Mouse (Mus musculus): ENCODE measurements around the gene Ptbp1. TPM values are rescaled to one million over a fixed set of nuclear protein-coding genes. Genes with fewer than 3 reads are reported as not detected.

The Ptbp1 gene
- polyA plus RNA-seq, 1 experiment from 2014 or later: 215 TPM

- no peaks in the 10 kb centered on the region for H3K27me3 ChIP-seq (ENCODE audit: control insufficient read depth, insufficient read depth, low read length)
- H3K9ac ChIP-seq (ENCODE audit: low read length): no peak overlapping the region
- peaks cover 28% of the 10 kb centered on the region for H3K4me1 ChIP-seq (ENCODE audit: control insufficient read depth, insufficient read depth, low read length)
- H3K36me3 ChIP-seq (ENCODE audit: control insufficient read depth, insufficient read depth, low read length): peaks cover 42% of the 10 kb centered on the region
- H3K4me2 ChIP-seq (ENCODE audit: low read depth): no peak overlapping the region
- WGBS: 71% methylated on average over 17 of the region's 17 CpGs
- H3K4me3 ChIP-seq (ENCODE audit: low read depth, low read length): peak overlapping the region; percentile 99; the same call in 1 of the 2 replicates
- H3K9me3 ChIP-seq (ENCODE audit: control insufficient read depth, low read length): no peaks in the 10 kb centered on the region
- ATAC-seq (ENCODE audit: insufficient read depth, low FRiP score, low TSS enrichment) (no peak), DNase-seq (ENCODE audit: low spot score) (no peak)
- no peak overlapping the region for H3K27ac ChIP-seq (ENCODE audit: low read depth, low read length)
Measured at GRCm38 (mm10) chr10:79858416-79859074, 4.3 kb downstream of the Ptbp1 start.

- ATAC-seq (ENCODE audit: insufficient read depth, low FRiP score, low TSS enrichment): no peak
- Histone ChIP-seq H3K9ac (ENCODE audit: low read length) (no peak overlapping the region), H3K4me1 (ENCODE audit: control insufficient read depth, insufficient read depth, low read length) (peaks cover 28% of the 10 kb centered on the region), H3K9me3 (ENCODE audit: control insufficient read depth, low read length) (no peaks in the 10 kb centered on the region), H3K4me2 (ENCODE audit: low read depth) (no peak overlapping the region), H3K4me3 (ENCODE audit: low read depth, low read length) (peak overlapping the region; percentile 10; the same call in 1 of the 2 replicates), H3K36me3 (ENCODE audit: control insufficient read depth, insufficient read depth, low read length) (peaks cover 42% of the 10 kb centered on the region), H3K27me3 (ENCODE audit: control insufficient read depth, insufficient read depth, low read length) (no peaks in the 10 kb centered on the region), H3K27ac (ENCODE audit: low read depth, low read length) (no peak overlapping the region)
- no peak for DNase-seq (ENCODE audit: low spot score)
- 86% methylated on average over 11 of the region's 11 CpGs for WGBS
Measured at GRCm38 (mm10) chr10:79859116-79859515, 4.9 kb downstream of the Ptbp1 start.

GRCm38 (mm10) chr10:79860079-79860911, 6.1 kb downstream of the Ptbp1 start:
- H3K36me3 ChIP-seq (ENCODE audit: control insufficient read depth, insufficient read depth, low read length): peaks cover 50% of the 10 kb centered on the region

GRCm38 (mm10) chr10:79861230-79862048, 7.2 kb downstream of the Ptbp1 start:
- Histone ChIP-seq H3K4me2 (ENCODE audit: low read depth) (no peak overlapping the region), H3K27me3 (ENCODE audit: control insufficient read depth, insufficient read depth, low read length) (no peaks in the 10 kb centered on the region), H3K4me3 (ENCODE audit: low read depth, low read length) (no peak overlapping the region), H3K9ac (ENCODE audit: low read length) (no peak overlapping the region), H3K27ac (ENCODE audit: low read depth, low read length) (0 out of 2 replicates have a peak overlapping the region, but pooled peaks have one; percentile 8), H3K9me3 (ENCODE audit: control insufficient read depth, low read length) (no peaks in the 10 kb centered on the region), H3K4me1 (ENCODE audit: control insufficient read depth, insufficient read depth, low read length) (peaks cover 20% of the 10 kb centered on the region), H3K36me3 (ENCODE audit: control insufficient read depth, insufficient read depth, low read length) (peaks cover 58% of the 10 kb centered on the region)
- 83% methylated on average over 25 of the region's 25 CpGs for WGBS
- ATAC-seq (ENCODE audit: insufficient read depth, low FRiP score, low TSS enrichment): no peak
- no peak for DNase-seq (ENCODE audit: low spot score)

More at GRCm38 (mm10) chr10:79860079-79860911, 6.1 kb downstream of the Ptbp1 start:
- no peak overlapping the region for H3K9ac ChIP-seq (ENCODE audit: low read length)
- DNase-seq (ENCODE audit: low spot score): no peak
- no peaks in the 10 kb centered on the region for H3K9me3 ChIP-seq (ENCODE audit: control insufficient read depth, low read length)
- H3K4me3 ChIP-seq (ENCODE audit: low read depth, low read length): no peak overlapping the region
- H3K4me2 ChIP-seq (ENCODE audit: low read depth): no peak overlapping the region
- 93% methylated on average over 26 of the region's 26 CpGs for WGBS
- H3K27me3 ChIP-seq (ENCODE audit: control insufficient read depth, insufficient read depth, low read length): no peaks in the 10 kb centered on the region
- no peak overlapping the region for H3K27ac ChIP-seq (ENCODE audit: low read depth, low read length)
- ATAC-seq (ENCODE audit: insufficient read depth, low FRiP score, low TSS enrichment): no peak
- H3K4me1 ChIP-seq (ENCODE audit: control insufficient read depth, insufficient read depth, low read length): peaks cover 28% of the 10 kb centered on the region

- no peak for ATAC-seq (ENCODE audit: insufficient read depth, low FRiP score, low TSS enrichment)
- 86% methylated on average over 23 of the region's 23 CpGs for WGBS
- H3K36me3 ChIP-seq (ENCODE audit: control insufficient read depth, insufficient read depth, low read length): peaks cover 61% of the 10 kb centered on the region
Measured at GRCm38 (mm10) chr10:79862049-79862788, 8.0 kb downstream of the Ptbp1 start.

GRCm38 (mm10) chr10:79862925-79863324, 8.7 kb downstream of the Ptbp1 start:
- Histone ChIP-seq H3K4me3 (ENCODE audit: low read depth, low read length) (no peak overlapping the region), H3K4me1 (ENCODE audit: control insufficient read depth, insufficient read depth, low read length) (peaks cover 6% of the 10 kb centered on the region), H3K36me3 (ENCODE audit: control insufficient read depth, insufficient read depth, low read length) (peaks cover 62% of the 10 kb centered on the region), H3K9ac (ENCODE audit: low read length) (no peak overlapping the region), H3K9me3 (ENCODE audit: control insufficient read depth, low read length) (no peaks in the 10 kb centered on the region), H3K27me3 (ENCODE audit: control insufficient read depth, insufficient read depth, low read length) (no peaks in the 10 kb centered on the region), H3K27ac (ENCODE audit: low read depth, low read length) (no peak overlapping the region), H3K4me2 (ENCODE audit: low read depth) (no peak overlapping the region)
- ATAC-seq (ENCODE audit: insufficient read depth, low FRiP score, low TSS enrichment): no peak
- 81% methylated on average over 10 of the region's 10 CpGs for WGBS
- no peak for DNase-seq (ENCODE audit: low spot score)

More at GRCm38 (mm10) chr10:79862049-79862788, 8.0 kb downstream of the Ptbp1 start:
- Histone ChIP-seq H3K4me3 (ENCODE audit: low read depth, low read length) (no peak overlapping the region), H3K4me2 (ENCODE audit: low read depth) (no peak overlapping the region), H3K9me3 (ENCODE audit: control insufficient read depth, low read length) (no peaks in the 10 kb centered on the region), H3K4me1 (ENCODE audit: control insufficient read depth, insufficient read depth, low read length) (peaks cover 13% of the 10 kb centered on the region), H3K9ac (ENCODE audit: low read length) (no peak overlapping the region), H3K27ac (ENCODE audit: low read depth, low read length) (peak overlapping the region; percentile 20; the same call in 1 of the 2 replicates), H3K27me3 (ENCODE audit: control insufficient read depth, insufficient read depth, low read length) (no peaks in the 10 kb centered on the region)
- no peak for DNase-seq (ENCODE audit: low spot score)

- Histone ChIP-seq H3K36me3 (ENCODE audit: control insufficient read depth, insufficient read depth, low read length) (peaks cover 58% of the 10 kb centered on the region), H3K27me3 (ENCODE audit: control insufficient read depth, insufficient read depth, low read length) (no peaks in the 10 kb centered on the region), H3K27ac (ENCODE audit: low read depth, low read length) (no peak overlapping the region), H3K4me1 (ENCODE audit: control insufficient read depth, insufficient read depth, low read length) (no peaks in the 10 kb centered on the region), H3K9me3 (ENCODE audit: control insufficient read depth, low read length) (no peaks in the 10 kb centered on the region), H3K4me2 (ENCODE audit: low read depth) (no peak overlapping the region), H3K9ac (ENCODE audit: low read length) (no peak overlapping the region), H3K4me3 (ENCODE audit: low read depth, low read length) (no peak overlapping the region)
- ATAC-seq (ENCODE audit: insufficient read depth, low FRiP score, low TSS enrichment) (peak; percentile 19; the same call in 1 of the 2 replicates), DNase-seq (ENCODE audit: low spot score) (no peak)
- WGBS: 70% methylated on average over 8 of the region's 10 CpGs
Measured at GRCm38 (mm10) chr10:79864351-79865188, 10.3 kb downstream of the Ptbp1 start.
